Mouse (Mus musculus): ENCODE results near the gene Aldh4a1.

DNA sequence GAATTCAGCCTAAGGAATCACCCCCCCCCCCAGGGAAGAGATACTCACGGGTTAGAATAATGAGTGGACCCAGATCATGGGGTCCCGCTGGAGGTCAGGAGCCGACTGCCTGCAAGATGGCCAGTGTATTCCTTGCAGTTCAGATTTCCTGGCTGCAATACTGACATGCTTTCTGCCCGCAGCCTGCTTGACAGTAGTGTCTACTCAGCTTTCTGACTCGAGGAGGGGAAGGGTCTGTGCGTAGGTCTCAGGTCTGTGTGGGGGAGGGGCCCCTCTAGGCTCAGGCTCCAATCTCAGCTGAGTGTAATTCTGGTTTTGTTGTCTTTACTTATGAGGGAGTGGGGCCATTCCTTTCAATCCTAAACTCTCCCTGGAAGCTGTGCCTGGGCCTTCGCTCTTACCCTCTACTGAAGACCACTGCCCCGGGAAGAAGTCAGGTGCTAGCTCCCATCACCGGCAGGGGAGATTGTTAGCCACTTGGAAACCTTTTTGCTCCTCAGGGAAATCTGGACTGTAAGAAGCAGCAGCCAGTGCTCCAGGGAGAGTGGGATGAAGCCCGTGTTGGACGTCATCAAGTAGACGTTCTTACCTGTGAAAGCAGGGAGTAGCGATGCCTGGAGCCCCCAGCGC, 46.3 kb upstream of the Aldh4a1 start:
- TF ChIP-seq CTCF (IDR thresholded peaks at IDR 0.05; ENCODE audit: low read depth): no peak
- no peak for TF ChIP-seq EP300 (IDR thresholded peaks at IDR 0.05; ENCODE audit: low read depth)
